Mouse (Mus musculus) spleen, adult 12 weeks (tissue): ENCODE data around the gene Samd4.

Experiments
- DNase-seq: peaks from one replicate; pipeline ENCODE4 v3.0.0; 2022; ENCODE audit warnings: low spot score

Samd4 gene

DNA sequence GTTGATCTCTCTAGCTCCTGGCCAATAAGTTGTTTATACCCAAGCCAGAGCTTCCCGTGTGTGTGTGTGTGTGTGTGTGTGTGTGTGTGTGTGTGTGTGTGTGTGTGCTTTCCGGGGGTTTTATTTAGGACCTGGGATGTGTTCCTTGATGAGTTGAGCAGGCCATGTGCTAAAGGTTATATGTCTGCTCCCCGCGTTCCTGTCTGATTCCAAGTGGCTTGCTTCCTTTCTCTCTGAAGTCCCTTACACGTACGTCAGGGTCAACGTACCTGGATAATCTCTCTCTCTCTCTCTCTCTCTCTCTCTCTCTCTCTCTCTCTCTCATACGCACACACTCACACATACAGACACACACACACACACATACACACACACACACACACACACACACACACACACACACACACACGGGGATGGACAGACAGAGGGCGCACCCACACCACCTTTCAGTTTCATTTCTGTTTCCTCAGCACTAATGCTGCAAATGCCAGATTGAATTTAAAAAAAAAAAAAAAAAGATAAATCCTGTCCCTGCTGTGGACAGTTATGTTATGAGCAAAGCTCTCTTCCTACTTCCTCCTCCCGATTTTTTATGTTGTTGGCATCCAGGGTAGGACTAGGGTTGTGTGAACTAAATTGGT is 117.6 kb downstream of the Samd4 start:
- DNase-seq: no peak

DNA sequence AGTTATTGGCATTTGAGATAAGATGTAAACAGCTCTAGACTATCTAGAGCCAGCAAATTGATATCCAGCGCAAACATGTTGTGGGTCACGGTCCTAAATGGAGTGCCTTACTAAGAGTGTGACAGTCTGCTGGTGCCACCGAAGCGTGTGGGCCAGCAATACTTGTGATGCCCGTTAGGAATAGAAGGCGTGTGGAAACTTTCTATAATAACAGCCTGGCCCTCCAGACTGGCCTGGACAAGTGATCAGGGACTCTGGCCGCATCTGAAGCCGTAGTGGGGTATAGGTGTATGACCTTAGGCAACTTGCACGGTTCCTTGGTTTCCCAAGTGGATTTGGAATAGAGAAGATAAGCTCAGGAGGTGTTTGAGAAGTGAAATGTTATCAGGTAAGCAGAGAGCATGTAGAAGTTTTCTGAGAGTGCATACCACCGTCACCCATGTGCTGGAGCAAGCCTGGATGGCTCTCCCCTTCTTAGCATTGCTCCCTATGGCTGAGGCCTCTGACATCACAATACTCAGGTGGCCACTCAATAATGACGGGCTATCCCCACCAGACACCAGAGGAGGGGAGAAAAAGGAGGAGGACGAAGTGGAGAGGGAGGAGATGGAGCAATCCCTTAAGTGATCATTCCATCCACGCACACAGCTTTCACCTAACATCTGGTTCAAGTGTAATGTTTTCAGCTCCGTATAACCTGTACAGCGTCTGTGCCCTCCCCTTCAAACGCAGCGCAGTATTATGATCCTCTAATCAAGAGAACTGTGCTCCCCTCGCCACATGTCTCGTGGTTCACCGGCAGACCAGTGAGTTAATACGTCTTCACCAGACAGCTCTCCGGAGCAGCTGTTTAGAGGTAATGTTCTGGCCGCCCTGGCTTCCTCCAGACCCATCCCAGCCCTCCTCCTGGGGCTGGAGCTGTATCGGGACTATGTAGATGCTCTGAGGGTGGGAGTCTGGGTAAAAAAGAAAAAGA is 118.4 kb downstream of the Samd4 start:
- DNase-seq: no peak

DNA sequence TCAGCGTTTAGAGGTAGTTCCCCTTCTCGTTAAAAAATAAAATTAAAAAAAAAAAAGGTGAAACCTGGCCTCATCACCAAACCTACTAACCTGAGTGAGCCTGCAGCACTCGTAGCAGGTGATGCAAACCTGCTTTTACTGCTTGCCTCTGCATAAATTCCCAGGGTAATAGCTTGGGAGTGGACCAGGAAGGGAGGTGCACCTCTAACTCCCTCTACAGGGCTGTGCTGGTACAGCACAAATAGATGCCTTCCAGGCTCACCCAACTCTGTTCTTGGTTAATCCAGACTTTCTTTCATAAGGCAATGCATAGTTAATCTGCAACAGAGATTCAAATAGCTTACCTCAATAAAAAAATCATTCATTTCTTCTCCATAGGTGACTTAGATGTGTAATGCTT is 121.5 kb downstream of the Samd4 start:
- no peak for DNase-seq

DNA sequence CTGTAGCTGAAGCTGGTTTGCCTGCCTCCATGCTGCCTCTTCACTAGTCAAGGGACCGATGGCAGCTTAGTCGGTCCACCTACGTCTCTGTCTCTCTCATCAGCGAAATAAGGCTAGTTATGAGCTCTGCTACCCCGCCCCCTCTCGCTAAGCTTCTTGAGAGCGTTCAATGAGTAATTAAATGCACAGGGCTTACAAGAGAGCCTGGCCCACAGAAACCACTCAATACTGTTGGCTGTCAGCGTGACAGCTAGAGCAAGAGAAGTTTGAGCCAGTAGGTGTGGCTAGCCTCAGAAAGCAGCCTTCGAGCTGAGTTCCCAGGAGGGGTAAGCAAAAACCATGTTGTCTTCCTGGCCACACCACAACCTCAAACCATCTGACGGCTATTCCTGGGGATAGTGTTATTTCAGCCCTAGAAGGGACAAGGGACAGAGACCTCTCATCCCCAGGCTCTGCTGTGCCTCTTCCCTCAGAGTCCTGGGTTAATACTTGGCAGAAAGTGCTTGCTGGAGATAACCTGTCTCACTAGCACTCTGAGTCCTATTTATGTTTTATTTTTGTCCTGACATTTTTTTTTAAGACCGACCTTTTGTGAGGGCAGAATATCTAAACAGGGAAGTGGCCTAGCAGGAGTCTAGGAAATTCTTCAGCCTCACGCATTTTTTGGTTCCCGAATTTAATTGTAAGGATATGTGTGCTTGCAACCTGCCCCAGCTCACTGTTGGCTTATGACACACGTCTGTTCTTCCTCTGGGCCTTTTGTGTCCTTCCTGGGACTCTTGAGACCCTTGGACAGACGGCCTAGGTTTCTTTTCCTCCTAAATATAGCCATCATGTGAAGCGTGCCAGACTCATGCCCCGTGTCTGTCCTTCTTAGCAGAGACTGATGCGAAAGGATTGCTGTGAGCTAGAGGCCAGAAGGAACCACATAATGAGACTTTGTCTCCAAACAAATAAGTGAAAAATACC is 128.8 kb downstream of the Samd4 start:
- no peak for DNase-seq

DNA sequence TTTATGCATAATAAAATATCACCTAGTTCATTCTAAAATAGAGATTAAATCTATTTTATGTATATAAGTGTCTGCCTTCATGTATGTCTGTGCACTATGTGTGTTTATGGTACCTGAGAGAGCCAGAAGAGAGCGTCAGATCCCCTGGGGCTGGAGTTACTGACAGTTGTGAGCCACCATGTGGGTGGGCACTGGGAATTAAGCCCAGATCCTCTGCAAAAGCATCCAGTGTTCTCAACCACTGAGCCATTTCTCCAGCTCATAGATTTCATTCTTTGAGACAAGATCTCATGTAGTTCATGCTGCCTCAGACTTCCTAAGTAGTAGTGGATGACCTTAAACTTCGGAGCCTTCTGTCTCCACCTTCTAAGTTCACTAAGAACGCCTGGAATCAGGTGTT is 133.0 kb downstream of the Samd4 start:
- DNase-seq: no peak

DNA sequence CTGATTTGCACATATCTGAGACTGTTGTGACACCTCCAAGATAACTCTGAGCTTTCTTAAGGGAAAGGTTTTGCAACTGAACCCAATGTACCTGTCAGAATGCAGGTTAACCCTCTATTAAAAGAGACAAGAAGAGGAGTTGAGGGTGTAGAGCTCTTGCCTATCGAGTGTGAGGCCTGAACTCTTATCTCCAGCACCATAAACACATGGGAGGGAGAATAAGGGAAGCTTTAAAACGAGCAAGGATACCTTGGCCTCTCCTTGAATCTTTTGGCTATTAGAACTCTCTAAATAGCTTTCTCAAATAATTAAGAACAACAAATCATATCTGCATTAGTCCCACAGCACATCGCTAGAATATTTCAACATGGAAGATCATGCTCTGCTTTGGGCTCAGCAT is 135.0 kb downstream of the Samd4 start:
- DNase-seq: peak; percentile 16

DNA sequence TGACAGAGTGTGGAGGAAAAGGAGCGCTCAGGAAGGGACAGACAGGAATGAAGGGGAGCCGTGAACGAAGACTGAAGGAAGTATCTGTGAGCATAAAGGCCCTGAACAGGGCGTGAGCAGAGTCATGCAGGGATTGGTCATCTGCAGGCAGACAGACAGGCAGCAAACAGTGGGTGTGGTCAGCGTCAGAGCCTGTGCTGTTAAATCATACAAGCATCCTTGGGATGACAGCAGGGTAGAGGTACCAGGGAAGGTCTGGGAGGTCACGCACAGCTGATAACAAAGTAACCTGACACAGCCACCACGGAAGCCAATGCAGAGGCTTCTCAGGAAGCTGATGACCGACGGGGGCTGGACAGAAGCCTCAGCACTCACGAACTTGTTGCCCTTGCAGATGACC is 138.2 kb downstream of the Samd4 start:
- DNase-seq: no peak

DNA sequence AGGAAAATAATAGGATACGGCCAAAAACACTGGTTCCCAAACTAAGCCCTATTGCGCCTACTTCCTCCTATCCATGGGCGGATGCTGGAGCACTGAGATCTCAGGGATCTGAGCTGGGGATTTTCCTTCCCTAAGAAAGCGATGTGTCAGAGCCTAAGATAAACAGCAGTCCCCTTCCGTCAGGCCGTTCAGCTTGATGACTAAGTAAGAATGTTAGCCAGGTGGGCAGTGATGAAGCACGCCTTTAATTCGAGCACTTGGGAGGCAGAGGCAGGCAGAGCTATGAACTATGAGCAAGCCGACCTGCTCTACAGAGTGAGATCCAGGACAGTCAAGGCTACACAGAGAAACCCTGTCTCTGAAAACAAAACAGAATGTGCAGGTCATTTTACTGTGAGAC is 140.9 kb downstream of the Samd4 start:
- no peak for DNase-seq

DNA sequence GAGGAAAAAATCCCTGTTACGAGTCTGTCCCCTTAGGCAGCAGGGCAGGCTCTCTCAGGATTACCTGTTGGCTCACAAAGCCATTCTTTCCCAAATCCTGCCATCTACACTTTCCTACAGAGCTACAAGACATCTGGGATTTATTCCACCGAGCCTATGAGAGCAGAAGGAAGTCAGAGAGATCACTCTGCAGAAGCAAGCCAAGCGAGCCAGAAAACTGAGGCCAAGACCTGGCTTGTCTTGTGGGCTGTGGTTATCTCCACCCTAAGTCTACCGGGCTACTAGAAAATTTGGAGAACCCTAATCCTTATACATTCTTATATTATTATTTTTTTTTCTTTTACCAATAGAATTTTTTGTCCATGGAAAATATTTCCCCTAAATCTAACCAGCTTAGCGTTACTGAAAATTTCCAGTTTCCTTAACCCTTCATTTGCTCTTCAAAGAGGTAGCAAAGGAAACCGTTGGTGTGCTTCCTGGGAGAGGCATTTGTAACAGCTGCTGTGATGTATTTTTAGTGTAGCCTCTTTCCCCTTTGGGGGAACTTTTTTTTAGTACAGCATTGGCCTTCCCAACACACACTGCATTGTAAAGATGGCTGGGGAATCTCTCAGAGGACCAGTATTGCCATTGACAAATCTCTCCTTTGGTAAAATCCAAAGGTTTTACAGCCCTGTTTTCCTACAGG is 144.9 kb downstream of the Samd4 start:
- DNase-seq: no peak

DNA sequence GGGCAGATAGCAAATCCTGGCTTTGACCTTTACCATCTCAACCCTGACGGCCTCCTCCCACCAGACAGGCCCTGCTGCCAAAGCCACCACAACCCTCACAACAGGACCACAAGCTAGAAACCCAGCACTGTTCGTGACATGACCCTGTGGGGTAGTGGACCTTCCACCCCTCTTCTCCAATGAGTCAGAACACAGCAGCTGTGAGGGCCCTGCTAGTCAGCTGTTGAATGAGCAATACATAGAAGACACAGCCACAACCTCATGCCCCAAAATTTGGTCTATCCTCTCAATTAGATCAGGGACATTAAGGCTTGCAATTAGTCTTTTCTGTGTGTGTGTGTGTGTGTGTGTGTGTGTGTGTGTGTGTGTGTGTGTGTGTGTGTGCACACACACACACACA is 148.9 kb downstream of the Samd4 start:
- DNase-seq: no peak

DNA sequence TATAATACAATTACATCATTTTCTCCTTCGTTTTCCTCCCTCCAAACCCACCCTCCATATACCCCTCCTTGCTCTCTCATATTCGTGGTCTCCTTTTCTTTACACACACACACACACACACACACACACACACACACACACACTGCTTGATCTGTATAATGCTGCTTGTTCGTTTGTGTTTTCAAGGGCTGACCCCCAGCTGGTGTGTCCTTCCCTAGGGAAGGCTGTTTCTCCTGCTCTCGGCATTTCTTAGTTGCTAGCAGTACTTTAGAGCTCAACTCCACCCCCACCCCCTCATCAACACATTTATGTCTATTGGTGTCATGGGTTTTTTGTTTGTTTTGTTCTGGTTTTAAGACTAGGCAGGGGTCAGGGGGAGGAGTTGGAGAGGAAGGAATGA is 149.5 kb downstream of the Samd4 start:
- DNase-seq: no peak

DNA sequence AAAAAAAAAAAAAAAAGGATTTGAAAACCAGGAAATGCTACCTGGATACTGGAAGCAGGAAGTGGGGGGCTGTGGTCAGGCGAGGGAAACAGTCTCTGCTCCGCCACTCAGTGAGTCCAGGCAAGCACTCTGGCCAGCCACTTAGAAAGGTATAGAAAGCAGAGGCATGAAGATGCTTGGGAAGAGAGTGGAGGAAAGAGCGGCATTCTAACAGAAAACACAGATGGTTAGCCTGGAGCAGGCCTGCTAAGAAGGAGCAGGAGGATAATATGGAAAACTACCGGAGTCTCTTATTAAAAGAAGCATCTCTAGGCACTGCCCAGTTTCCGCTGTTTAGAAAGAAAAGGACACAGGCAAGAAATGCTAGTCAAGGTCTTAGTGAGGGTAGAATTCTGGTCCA is 150.8 kb downstream of the Samd4 start:
- no peak for DNase-seq

DNA sequence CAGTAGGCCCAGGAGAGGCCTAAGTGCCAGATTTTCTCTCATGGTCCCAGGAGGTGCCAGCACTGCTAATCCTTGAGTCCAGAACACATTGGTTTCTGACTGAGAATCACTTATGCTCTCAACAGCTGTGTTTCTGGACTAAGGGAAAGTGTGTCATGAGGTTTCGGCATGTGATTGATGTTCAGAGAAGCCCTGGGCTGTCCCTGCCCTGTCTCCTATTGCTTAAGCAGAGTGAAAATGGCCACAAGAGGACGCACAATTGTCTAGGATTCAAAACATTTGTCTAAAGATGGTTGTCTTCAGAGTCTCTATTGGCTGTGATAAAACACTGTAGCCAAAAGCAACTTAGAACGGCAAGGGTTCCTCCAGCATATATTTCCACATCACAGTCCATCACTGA is 159.0 kb downstream of the Samd4 start:
- DNase-seq: no peak

DNA sequence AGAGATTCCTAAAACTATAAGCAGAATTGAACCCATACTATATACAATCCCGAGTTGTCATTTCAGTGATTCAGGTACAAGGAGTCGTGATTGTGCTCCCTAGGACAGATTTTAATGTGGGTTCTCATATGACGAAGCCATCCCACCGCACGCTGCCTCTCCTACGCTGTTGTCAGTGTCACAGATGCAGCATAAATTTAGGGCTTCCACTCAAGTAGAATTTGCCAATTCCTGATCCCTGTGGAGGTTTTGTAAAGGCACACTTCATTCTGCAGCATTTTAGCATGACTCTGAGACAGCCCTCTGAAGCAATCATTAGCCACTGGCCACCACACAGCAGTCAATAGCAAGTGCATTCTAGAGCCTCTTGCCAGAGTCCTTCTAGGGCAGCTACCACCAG is 166.4 kb downstream of the Samd4 start:
- no peak for DNase-seq

DNA sequence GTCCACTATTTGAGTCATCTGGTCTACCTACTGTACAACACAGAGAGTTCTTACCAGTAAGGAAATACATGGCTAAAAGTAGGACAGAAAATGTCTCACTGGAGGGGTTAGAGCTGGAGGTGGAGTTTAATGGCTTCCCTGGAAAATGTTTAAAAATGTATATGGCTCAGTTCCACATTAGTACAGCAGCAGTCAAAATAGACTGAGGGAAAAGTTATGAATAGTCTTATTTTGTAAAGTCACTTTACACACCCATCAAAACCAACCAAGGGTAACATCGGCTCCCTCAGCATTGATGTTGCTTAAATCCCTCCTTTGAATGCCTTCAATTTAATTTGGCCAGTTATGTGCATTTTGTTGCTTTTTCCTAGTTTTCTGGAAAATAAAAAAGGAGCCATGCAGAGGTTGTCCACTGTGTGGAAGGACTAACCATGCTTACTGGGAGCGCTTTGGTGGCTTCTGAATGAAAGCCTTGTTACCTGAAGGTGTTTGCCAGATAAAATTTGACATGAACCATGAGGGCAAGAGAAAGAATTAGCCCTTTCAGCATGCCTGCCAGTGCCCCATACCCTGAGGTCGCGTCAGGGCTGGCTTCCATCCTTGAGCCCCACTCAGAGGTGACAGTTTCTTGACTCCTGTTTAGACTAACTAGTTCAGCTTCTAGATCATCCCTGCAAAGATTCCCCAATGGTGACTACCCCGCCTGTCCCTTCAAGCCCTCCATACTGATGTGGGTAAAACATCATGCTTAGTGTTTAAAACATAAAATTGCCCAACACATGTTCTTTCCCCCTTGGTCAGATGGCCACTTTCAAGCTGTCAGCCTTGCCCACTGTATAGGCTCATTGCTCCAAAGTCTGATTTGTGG is 169.3 kb downstream of the Samd4 start:
- no peak for DNase-seq

DNA sequence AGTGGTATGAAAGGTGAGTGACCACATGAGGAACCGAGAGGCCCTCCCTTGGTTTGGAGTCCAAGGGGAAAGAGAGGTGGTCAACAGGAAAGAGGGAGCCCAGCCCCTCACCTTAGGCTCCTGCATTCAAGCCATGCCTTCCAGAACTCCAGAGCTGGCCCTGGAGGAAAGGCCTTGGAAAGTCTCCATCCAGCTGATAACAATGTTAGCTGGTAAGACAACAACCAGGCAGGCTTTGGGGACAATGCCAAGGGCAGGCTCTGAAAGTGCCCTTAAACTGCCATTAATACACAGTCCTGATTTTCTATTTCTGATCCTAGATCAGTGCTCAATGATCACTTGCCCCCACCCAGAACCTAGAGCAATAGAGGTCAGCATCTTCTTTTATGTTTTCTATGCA is 170.4 kb downstream of the Samd4 start:
- DNase-seq: no peak

DNA sequence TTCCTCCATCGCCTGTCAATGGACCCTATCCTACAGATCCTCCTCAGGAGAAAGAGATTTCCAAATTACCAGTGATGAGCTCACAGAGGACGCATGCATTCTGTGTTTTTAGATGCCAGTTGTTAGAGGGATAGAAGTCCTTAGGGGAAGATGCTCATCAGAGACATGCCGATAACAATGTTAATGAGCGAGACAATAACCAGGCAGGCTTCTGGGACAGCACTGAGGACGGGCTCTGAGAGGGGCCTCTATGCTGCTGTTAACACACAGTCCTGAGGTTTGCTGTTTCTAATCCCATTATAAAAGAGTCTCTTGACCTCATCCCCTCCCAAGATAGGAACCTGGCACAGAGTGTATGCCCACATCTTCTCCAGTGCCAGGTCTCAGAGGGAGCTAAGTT is 171.2 kb downstream of the Samd4 start:
- no peak for DNase-seq

DNA sequence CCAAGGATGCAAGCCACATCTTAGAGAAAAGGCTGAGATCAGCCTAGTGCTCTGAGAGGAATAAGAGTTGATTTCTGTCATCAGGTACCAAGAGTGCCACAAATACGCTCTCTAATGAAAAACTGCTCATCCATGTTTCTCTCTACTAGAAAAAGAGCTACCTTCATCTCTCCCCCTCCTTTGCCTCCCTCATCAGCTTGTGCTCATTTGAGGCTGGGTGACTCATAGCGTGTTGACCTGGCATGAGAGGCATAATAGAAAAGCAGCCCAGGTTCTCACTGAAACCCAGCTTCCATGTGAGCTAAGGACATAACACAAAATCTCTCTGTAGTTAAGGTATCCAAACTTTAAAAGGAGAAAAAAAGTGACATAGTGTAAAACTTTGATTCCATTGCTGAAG is 176.3 kb downstream of the Samd4 start:
- DNase-seq: no peak

DNA sequence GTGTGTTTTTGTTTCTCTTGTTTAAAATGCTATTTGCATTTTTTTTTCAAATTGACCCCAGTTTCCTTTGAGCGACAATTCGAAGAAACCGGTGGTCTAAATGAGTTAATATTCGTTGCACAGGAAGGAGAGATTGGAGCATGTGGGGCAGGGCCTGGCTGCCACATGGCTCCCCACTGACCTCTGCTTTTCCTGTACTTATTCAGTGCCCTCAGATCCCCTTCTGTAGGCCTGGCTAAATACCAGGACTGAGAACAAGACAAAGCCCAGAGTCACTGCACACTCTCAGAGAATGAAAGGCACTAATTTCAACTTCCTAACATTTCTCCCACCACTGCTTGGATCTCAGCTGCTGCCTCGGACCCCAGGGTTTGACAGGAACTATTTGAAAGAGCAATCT is 182.4 kb downstream of the Samd4 start:
- no peak for DNase-seq

DNA sequence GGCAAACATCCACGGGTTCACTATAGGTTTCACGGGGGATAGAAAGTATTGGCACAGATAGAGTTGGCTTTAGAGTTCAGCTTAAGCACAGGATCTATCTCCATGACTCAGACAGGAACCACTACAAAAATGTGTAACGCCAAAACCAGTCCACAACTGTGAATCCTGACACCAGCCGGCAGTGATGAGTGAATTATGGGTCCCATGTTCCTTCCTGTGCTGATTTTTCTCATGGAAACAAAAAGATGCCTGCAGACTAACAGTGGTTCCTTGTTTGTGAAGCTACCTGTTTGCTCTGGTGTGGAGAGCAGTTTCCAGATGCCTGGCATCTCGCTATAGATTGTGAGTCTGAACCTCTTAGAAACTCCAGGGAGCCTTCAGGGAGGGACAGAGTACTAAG is 184.2 kb downstream of the Samd4 start:
- DNase-seq: no peak
